Mouse (Mus musculus): ENCODE data around the gene Bap1.

- TF ChIP-seq CTCF (IDR thresholded peaks at IDR 0.05; ENCODE audit: extremely low read depth, insufficient read depth, low read length) (no peak), POLR2A (IDR thresholded peaks at IDR 0.05; ENCODE audit: extremely low read depth, insufficient read depth, low read length) (no peak)
Measured at GRCm38 (mm10) chr14:31250222-31251083, 797 bp upstream of the Bap1 start.

All from cortical plate, adult 2 months (tissue).